Mouse (Mus musculus) cerebellum, adult 18-20 months (tissue): ENCODE results near the gene Bckdha.

Source experiments
- DNase-seq, 2 experiments: peaks; one replicate each; pipeline ENCODE4 v3.0.0; 2021

The Bckdha gene

DNA sequence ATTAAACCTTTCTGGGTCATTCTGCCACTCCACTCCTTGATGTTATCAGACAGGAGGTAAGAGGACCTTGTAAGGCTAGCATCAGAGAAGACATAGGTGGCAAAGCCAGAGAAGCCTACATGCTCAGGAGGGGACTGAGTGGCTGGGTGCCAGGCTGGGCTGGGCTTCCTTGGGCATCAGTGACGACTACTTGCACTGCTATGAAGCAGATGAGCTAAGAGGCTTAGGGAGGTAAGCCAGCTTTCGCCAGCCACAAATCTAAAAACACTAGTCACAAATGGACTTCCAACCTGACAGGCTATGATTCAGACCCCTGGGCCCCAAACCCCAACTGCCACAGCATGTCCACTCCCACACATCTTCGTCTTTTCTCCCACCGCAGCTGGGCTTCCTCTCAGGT is 14.2 kb downstream of the Bckdha start:
- DNase-seq, result no peak

DNA sequence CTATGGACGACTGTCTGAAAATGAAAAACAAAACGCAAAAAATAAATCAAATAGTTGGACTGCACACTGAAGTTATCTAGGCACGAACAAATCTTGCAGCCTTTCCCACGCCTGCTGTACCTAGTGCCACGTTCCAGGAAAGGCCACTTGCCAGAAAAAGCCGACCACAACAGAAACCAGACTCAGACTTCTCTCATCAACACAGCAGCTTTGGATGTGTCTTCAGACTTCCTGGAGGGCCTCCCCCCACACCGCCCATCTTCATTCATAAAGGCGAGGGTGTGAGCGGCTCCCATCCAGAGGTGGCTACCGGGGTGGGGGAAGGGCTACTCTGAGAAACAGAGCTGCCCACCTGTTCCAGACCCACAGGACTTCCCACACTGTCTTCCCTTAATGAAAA is 14.6 kb downstream of the Bckdha start:
- DNase-seq, result no peak

DNA sequence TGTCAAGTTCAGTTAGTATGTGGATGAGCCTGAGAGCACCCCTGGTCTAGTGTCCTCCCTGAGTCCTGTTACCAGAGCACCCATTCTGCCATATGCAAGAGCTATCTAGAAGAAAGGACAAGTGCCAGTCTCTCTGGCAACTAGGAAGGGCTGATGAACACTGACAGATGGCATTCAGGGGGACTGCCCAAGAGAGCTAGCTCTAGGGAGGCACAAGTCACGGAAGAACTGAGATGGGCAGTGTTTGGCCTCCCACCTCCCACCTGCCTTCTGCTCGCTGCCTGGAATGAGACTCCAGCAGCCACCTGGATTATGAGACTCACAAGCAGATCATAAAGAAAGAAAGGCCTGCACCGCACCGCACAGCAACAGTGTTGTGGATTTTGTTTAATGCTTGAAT is 19.0 kb downstream of the Bckdha start:
- DNase-seq, result peak; percentile 57 to 68

DNA sequence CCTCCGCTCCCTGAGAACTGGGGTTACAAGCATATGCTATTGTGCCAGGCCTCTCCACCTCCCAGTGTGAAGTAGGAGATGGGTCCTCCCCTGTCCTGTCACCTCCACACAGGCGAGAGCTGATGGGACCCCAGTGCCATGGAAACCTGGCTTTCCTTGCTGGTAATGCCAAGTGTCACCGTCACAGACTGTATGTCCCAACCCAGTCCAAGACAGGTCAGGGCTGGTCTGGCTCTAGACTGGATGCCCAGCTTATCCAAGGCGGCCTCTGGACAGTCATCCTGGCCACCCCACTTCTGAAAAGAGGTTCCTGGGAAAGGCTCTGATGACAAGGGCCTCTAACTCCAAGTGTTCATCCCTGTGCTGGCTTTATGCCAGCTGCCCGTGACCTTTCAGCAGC is 21.7 kb downstream of the Bckdha start:
- DNase-seq, result no peak

DNA sequence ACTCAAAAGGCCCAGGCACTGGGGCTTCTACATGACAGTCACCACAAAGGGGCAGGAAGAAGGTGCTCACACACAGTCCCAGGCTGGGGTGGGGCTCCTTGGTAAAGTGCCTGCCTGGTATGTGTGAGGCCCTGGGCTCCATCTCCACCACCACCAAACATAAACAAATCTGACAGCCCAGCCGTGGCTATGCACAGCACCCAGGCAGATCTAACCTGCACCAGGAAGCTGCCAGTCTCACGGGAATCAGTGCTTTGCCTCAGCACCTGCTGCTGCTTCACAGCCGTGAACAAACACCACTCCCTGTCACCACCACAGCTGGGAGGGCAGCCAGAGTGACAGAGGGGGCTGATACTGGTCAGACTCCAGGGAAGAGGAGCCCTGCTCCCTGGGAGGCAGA is 22.4 kb downstream of the Bckdha start:
- no peak for DNase-seq

DNA sequence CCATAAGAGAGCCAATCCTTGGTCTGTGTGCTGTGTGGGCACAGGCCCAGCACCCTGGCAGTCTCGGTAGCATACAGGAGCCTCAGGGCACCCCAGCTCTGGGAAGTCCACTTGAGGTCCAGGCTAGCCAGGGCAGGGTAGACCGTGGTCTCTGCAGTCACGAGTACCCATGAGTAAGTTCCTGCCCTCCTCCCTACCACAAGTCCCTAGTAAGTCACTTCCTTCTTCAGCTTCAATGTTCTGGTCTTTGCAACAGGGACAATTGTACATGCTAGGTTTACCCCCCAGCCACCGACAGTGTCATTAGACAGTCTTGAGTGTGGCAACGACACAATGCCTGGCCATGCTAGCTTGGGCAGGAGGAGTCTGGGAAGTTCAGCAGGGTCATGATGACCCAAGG is 26.1 kb downstream of the Bckdha start:
- no peak for DNase-seq

DNA sequence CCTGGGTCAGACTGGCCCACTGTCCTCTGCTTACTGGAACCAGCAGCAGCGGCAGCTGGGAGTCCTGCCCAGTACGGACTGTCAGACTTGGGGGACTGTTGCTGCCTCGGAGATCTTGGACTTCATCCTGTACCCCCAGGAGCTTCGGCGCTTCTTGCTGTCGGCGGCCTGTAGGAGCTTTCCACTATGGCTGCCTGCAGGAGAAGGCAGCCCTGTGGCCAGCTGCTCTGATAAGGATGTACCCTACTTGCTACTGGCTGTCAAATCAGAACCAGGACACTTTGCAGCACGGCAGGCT is 30.5 kb downstream of the Bckdha start:
- DNase-seq, result no peak

DNA sequence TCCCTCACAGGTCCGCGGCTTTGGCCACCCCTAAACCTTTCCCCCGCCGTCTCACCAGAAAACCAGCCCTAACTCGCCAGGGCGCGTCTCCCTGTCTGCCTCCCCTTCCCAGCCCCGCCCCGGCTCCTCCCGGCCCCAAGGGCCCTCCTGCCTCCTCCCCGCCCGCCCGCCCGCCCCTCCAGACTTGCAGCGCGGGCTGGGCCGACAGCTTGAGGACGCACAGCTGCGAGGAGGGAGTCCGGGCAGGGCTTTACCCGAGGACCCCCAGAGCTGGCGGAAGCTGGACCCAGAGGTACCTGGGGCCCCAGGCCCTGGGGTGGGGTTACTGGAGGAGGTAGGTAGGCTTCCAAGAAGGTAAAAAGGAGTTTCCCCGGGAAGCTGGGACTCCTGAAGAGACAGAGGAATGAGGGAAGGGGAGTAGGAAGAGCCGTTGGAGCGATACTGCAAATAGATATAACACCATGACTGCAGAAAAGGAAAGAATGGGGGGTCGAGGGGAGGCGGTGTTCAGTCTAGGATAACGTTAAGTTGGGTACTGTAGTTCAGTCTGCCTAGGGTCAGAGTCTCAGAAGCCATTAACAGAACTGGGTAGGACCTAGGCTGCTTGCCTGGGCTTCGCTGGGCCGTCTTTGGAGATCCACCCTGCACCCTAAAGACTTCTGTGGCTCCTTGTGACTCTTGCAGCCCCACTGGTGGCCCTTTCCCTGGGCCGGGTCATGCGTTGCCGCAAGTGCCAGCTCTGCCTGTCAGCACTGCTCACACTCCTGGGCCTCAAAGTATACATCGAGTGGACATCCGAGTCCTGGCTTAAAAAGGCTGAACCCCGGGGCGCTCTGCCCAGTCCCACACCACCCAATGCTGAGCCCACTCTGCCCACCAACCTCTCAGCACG is 31.1 kb downstream of the Bckdha start:
- DNase-seq, result no peak

DNA sequence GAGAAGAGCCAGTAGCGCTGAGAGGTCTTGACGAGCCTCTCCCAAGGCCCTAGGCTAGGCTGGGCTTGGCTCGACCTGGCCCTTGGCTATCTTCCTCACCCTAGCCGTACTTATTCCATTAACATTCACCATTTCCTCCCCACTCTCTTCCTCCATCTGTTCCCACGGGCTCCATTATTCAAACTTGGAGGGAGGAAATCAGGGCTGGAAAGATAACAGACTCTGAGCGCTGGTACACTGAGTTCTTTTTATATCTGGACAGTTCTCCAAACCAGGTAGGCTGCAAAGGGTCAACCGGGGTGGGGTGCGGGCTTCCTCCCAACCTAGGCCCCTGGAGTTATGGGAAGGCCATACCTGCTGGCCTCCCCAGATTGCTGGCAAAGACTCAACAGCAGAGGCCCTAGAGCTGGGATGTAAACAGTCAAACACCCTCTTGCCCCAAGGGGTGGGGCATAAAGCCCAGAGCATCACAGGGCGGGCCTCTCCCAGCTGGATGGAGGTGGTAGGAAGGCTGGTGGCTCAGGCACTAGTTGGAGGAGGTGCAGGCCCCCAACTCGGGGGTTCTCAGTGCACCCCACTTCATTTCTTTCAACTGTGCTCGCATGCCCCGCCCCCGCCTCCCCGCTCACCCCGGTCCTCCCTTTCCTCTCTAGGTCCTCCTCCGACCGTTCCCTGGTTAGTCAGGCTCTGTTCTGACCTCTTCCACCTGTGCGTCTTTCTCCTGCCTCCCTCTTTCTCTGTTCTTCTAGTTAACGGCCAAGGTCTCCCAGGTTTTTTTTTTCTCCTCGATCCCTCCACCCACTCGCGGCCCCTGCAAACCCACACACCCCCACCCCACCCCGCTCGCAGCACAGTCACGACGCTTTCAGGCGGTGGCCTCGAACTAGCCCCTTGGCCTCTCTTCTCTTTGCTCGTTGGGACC is 32.0 kb downstream of the Bckdha start, which contains the start of gene B3gnt8:
TSS of gene B3gnt8 (plus strand) at position 146 of the 922 bp plus-strand sequence.
- peak; percentile 54 to 57 for DNase-seq

DNA sequence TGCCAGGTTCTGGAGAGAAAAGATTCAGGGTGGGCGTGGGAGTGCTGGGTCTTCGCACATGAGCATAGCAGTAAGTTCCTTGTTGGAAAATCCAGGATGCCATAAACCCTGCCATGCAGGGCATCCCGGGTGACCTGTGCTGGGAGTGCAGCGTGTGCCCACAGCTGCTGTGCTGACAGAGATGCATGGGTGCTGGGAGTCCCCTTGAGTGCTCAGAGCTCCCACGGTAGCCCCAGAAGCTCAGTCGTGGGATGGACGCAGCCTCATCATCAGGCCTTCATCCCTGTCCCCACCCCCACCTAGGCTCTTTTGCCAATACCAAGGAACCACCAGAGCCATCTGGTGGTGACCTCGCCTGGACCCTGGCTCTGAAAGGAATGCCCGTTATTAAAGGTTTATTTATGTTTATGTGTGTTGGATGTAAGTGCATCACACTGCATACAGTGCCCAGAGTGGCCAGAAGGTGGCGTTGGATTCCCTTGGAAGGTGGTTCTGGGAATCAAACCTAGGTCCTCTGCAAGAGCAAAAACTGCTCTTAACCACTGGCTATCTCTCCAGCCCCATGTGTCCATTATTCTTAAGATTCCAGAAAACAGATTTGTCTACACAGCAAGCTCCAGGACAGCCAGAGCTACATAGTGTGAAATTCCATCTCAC is 33.1 kb downstream of the Bckdha start:
- DNase-seq, result peak in 1 of 2 experiments; percentile 48

DNA sequence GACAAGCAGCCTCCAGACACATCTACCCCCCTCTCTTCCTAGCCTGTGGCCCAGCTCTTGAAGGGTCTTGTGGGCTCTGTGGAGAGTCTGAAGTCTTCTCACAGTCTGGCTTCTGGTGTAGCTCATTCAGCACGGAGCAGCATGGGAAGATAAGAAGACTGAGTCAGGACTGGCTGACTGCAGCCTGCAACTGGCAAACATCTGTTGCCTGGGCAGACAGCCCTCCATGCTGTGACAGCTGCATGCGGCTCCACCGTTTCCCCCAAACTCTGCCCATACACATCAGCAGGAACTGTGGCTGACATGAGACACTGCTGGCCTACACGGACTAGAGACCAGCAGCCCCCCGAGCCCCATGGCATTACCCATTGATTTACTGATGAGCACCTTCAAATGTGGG is 33.9 kb downstream of the Bckdha start:
- no peak for DNase-seq

DNA sequence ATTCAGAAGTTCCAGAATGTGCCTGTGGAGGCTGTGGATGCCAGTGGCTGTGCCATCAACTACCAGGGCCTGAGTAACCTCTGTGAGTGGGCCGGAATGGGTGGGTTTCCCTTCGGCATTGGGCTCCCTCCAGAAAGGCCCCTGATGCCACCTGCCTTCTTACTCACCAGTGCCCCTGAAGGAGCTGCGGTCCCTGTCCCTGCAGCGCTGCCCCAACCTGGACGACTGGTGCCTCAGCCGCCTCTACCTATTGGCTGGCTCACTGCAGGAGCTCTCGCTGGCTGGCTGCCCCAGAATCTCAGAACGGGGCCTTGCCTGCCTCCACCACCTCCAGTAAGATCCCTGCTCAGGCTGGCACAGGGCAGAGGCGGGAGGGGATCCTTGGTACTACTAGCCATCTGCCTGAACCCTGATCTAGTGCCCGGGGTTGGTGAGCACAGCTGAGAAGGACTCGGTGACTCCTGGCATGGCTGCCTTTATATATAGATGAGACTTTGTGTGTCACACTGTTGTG is 34.9 kb downstream of the Bckdha start:
- peak; percentile 48 to 49 for DNase-seq

DNA sequence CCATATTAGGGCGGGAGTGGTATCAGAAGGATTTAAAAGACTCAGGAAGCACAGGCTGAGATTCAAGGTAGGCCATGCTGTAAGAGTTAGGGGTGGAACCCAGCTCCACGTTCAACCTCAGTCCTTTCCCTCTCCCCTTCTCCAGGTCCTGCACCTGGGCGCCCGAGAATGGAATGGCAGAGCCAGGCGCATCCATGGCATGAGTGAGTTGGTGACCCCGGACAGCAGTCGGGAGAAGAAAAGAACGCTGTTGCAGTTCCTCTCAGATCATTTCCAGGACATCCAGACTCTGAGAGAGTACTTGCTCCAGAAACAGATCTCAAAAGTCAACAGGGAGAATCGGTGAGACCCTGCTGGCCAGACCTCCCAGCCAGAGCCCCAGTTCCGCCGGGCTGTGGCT is 38.0 kb downstream of the Bckdha start:
- no peak for DNase-seq

DNA sequence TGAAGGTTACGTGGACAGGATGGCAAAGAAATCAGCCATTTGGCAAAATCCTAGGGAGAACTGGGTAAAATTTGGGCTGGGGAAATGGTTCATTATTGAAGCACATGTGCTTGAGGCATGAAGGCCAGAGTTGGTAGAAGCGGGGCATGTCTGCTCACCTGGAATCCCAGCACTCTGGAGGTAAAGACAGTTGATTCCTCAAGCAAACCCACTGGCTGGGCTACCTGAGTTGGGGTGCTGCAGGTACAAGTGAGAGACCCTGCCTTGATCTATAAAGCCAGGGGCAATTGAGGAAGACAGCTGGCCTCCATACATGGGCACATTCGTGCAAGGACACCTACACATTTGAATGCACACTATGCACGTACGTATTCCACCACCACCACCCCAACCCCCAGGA is 38.7 kb downstream of the Bckdha start:
- DNase-seq, result peak in 1 of 2 experiments; percentile 2

DNA sequence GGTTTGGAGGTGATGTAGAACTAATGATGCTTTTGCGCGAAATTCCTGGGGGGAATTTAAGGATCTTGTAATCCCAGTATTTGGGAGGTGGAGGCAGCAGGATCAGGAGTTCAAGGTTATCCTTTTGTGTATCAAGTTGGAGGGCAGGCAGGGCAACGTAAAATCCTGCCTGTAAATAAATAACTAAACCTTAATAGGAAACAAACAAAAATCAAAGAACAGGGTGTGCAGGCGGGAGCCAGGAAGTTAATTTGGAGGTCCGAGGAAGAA is 39.1 kb downstream of the Bckdha start:
- no peak for DNase-seq

DNA sequence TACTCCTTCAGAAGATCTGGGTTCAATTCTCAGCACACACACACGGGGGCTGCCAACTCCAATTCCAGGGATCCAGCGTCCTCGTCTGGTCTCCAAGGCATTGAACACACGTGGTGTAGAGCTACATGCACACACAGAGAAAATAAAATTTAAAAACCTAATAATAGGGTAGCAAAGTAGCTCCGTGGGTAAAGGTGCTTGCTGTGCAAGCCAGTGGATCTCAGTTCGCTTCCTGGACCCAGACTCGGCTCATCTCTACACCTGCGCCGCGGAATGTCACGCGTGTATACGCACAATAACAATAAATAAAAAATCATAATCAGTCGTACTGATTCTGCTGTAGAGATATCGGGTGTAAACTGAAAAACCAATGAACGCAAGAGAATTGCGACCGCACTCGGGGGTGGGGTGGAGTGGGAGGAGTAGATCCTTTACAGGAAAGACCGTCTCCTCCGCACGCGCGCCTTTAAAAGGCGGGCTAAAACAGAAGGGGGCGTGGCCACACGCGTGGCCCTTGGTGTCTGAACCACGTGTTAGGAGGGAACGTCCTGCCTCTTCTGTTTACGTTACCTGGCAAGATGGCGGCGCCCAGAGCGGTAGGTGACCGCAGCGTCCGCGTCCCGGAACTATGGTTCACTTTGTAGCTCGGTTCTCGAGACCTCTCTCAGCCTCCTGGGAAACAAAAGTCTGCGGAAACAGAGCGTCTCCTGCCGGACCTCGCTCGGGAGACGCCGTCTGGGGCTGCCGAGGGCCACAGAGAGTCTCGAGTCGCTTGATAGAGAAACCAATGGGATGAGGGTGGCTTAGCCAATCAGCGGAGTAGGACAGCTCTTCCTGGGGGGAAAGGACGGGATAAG is 39.7 kb downstream of the Bckdha start, which contains the start of gene Dmac2:
TSS of gene Dmac2 (plus strand) at position 550 of the 857 bp plus-strand sequence.
- DNase-seq, result peak; percentile 95 to 97

DNA sequence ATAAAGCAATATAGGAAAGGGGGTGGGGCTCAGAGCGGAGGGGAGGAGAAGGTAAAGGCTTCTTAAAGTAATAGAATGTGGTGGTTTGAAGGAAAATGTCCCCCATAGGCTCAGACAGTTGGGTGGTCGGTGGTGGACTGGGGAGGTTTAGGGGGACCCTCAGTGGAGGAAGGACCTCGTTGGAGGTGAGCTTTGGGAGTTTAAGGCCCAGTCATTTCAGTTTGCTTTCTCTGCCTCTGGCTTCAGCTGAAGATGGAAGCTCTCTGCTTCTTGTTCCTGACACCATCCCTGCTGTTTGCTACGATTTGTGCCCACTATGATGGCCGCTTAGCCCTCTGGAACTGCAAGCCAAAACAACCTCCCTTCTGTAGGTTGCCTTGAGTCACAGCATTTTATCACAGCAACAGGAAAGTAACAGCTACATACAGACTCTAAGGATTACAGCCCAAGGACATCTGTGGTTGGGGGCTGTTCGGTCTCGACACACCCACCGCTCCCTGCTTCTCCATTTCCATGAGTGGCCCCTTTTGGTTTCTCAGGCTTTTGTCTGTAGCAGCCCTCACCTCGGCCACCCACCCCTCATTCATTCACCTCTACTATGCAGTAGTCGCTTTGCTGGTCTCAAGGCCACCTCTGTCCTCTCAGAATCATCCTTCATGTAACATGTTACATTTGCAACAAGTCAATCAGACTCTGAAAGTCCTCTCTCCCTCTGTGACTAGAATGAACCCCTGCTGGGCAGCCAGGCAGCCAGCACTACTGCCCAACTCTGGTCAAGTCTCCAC is 41.2 kb downstream of the Bckdha start:
- no peak for DNase-seq

DNA sequence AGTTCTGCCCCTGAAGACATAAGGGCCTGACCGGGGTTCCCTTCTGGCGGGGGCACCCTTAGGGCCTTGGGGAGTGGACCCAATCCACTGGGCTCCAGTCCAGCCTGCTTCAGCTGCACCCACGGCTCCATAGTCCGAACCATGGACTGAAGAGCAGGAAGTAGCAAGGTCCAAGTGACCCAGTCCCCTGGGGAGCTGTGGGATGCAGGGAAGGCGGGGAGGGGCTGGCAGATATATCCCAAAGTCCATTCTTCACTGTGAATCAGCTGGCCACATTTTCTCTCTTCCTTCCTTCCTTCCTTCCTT is 43.1 kb downstream of the Bckdha start, which contains the start of gene Erich4:
TSS of gene Erich4 (minus strand) at position 187 of the 306 bp plus-strand sequence.
- no peak for DNase-seq

DNA sequence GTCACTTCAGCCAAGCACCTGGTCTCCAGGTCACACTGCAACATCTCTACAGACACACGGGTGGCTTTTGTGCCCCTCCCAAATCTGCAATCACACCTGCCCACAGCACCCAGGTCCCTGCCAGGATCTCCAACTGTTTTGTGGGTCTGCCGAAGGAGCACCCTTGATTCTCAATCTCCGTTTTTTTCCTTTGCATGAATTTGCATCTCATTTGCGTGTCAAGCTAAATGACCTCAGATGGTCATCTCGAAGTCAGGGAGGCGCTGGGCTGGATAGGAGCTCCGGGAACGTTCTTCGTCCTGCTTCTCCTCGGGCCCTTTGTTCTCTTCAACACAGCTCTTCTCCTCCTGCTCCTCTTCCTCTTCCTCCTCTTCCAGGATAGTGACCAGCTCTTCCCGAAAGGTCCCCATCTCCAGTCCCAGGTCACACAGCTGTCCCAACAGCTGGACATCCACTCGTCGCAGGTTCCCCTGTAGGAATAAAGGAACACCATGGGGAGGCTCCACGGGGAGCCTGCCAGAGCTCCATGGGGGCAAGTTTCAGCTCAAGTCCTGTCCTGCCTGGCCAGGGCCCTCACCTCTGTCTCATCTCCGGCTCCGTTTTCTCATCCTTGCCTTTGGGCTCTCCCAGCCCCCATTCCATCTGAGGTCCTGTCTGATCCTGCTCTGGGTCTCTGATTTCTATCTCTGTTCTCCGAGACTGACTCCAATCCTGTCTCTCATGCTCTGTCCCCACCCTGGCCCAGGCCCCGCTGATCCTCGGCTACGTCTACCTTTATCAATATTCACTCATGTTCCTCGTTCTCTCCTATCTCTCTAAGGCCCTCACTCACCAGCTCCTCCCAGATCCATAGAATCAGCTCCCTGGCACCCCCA is 43.7 kb downstream of the Bckdha start:
- no peak for DNase-seq

DNA sequence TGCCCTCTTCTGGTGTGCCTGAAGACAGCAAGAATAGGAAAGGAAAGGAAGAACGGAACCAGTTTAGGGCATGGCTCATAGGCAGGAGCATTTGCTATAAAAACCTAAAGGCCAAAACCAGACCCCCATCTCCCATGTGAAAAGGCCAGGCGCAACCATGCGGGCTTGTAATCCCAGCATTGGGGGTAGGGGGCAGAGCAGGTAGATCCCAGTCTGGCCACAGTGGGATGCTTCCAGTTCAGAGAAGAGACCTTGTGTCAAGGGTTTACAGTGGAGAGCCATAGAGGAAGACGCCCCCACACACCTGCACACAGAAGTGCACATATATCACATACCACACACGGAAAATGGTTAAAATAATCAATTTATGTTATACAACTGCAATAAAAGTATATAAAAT is 44.7 kb downstream of the Bckdha start:
- no peak for DNase-seq

DNA sequence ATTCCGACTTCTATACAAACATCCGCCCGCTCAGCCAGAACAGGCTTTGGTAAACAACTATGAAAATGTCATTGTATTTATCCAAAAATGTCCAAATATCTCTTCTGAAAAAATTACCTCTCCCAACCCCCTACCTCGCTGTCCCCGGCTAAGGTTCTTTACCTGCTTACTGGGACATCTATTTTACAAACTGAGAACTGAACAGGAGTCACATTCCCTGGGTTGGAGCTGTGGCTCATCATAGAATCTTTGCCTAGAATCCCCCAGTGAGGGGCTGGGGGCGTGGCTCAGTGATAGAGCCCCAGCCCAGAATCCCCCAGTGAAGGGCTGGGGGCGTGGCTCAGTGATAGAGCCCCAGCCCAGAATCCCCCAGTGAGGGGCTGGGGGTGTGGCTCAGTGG is 47.3 kb downstream of the Bckdha start:
- DNase-seq, result no peak
